Mouse (Mus musculus) left cerebral cortex, postnatal 36 days (tissue): ENCODE data around the gene Rnf167. TPM values are rescaled to one million over a fixed set of nuclear protein-coding genes. Genes with fewer than 3 reads are reported as not detected.
A peak's percentile ranks its signal among the peaks of the same experiment; 100 is the strongest.

Experiments
- DNase-seq, 2 experiments: peaks; one replicate each; pipeline ENCODE4 v3.0.0; 2021 to 2022; ENCODE audit warnings: low spot score in 2 of 2, mixed read lengths in 1 of 2
- intact Hi-C: fragments of 180-260 bp; cut with DNase I; formaldehyde crosslinking; loops from one replicate; pipeline ENCODE4 v1.15.1; 2025
- total RNA-seq, 2 experiments: library from RNA; stranded (reverse); gene quantifications; 2 replicates each; pipeline ENCODE4 v1.2.3; 2021

The Rnf167 gene
- total RNA-seq, 2 experiments from 2014 or later, result 78.6 to 87.8 TPM

DNA sequence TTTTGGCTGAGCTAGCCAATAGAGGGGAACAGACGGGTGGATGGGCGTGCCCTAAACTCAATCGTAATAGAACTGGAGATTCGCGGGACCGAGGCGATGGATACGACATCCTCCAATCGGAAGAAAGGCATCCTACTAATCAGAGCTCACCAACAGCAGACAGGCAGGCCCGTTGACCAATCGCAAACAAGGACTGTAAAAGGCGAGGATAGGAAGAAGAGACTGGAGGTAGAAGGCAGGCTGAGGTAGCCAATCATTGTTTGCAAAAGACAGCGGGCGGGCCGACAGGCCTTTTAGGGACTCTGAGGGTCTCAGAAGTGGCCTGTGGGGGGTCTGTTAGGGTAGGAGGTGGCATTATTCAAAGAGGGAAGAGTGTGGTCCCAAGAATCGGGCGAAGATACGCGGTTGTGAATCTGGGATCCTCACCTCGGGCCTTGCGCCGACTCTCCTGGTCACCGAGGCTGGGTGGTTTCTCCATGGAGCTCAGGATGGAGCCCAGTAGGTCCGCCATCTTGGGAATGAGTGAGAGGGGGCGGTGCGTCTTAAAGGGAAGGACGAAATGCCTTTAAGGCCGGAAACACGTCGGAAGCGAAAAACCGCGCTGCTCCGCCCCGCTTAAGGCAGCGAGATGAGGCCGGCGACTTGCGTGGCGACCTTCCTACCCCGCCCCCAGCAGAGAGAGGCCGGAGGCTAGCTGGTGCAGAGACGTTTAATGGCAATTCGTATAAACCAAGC is 21.9 kb downstream of the Rnf167 start, which contains the start of gene Spag7:
Spag7 (minus strand) TSS at position 646 of the 735 bp plus-strand sequence.
- intact Hi-C loops, result loop anchor here (1.0 to 2.0 kb wide), 2 partner anchors 14 to 18 kb away; partner anchors contain the start of gene Pfn1
- peak; percentile 96 to 98 for DNase-seq

DNA sequence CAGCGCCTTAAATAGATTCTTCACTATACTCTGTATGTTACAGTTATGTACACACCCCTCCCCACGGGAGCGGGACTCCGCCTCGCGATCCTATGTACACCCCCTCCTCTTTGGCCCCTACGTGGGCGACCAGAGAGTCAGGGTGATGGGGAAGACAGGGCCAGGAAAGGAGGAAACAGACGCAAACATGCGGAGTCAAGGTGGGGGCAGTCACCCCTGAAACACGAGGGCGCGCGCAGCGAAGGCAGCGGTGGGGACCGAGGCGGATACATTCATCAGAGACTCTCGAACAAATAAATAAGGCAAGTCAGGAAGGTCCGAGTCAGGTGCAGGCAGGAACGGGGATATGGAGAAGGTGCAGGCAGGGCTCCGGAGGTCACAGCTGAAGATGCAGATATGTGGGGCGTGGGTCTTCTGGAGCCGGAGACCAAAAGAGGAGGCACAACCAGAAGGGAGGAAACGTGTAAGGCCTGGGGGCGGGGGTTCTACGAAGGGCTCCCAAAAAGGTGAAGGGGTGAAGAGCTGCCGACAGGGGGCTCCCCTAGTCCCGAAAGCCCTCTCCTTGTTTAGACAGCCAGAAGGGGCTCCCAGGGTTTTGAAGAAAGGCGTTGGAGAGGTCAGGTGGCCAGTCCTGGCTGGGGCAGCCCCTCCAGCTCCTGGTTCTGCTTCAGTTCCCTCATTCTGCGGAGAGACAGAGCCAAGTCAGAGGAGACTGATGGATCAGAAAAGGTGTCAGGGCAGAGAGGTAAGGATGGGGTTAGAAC is 22.7 kb downstream of the Rnf167 start:
- DNase-seq, result peak; percentile 57 to 61
- intact Hi-C loops, result loop anchor here (1.0 to 2.0 kb wide), 2 partner anchors 15 to 18 kb away; partner anchors contain the start of gene Pfn1

DNA sequence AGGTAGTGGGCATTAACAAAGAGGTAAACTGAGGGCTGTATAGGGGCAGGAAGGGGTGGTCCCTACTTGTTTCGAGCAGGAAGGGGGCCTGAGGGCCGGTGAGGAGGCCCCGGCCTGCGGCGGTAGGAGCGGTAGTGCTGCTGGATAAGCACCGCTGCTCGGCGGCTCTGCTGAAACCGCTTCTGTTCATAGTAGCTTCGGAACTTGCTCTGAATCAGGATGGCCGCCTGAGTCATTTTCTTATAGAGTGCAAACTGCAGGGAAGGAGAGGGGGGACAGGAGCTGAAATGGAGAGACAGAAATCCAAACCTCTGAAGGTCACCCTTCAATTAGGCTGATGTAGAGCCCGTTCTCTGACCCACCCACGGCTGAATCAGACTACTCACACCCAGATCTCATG is 23.4 kb downstream of the Rnf167 start:
- intact Hi-C loops, result no loop called here
- no peak for DNase-seq

DNA sequence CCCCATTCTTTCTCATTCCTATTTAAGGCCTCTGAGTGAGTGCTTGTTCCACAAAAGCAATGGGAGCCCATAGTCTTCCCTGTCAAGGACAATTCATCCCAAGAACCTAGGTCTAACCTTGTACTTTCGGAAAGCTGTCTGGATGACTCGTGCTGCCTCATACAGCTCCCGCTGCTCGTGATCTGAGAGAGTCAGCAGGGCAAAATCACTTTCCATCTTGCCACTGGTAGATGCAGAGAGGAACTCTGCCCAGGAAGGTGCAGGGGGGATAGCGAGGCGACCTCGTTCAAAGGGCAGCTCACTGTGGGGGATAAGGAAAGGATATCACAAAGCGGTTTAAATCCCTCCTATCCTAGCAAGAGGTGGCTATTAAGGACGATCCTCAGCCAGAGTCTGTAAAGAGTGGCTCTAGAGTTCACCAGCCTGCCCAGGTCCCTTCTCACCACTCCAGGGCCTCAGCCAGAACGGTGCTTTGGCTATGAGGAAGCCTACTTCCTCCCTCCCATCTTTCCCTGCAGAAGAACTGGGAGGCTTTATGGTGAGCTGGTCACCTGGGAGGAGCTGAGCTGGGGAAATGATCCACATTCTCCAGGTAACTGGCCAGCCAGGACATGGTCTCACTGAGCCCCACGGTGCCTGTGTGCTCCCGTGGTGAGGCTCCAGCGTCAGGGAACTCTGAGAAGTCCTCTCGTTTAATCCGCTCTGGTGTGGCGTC is 24.5 kb downstream of the Rnf167 start:
- intact Hi-C loops, result no loop called here
- no peak for DNase-seq

DNA sequence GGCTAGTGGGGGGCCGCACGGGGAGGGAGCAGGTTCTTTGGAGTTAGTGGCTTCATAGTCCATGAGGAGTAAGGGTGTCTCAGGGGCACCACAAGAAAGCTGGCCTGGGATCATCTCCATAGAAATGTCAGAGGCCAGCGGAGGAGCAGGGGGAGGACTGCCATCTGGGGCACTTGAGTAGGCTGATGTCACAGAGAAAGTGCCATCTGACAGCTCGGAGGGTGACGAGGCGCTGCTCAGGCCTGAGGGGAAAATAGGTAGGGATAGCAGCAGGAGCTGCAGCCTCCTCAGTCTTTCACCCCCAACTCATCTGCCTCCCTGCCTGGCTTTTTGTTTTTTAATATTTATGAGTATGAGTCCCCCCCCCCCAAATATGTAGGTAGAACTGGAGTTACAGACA is 27.0 kb downstream of the Rnf167 start:
- no peak for DNase-seq
- intact Hi-C loops, result no loop called here

DNA sequence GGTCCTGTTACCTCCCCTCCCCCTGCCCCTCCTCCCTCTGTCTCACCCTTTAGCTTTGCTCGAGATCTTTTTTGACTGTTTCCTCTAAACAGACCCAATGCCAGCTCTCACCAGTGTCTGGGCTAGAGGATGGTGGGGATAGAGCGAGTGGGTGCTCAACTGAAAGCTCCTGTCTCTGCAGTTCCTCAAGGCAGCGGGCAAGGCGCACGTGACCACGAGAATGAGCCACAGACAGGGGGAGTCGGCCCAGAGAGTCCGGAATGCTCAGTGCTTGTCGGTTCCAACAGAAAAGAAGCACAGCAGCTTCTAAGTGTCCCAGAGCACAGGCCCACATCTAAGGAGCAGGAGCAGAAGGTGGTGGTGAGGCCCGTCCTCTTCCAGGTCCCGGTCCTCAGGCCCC is 27.5 kb downstream of the Rnf167 start:
- intact Hi-C loops, result no loop called here
- DNase-seq, result no peak

DNA sequence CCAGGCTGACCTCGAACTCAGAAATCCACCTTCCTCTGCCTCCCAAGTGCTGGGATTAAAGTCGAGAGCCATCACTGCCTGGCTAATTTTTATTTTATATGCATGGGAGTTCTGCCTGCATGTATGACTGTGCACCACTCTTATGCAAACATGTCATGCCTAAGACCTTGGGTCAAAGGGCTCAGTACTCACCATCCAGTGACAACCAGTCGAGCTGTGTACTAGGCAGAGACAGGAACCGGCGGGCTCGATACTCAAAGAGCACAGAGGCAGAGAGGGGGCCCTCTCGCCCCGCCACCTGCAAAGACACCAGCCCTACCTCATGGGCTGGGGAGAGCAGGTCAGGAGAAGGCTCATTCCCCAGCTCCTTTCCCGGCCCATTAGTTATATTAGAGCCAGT is 31.1 kb downstream of the Rnf167 start:
- intact Hi-C loops, result no loop called here
- DNase-seq, result no peak

DNA sequence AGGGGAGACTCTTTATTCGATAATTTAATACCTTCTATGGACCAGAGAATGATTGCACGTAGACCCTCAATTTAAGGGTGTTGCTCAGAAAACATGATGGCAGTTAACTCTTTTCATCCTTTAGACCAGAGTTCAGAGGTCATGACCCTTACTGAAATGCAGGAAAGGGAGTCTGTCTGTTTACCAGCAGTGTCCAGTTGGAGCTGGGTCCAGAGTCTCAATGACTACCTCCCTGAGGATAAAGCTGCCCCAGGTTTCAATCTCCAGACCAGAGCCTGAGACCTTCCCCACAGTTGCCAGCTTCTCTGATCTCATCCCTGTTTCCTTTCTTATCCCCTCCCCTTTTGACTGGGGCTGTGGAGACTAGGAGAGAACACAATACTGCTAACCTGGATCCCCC is 31.5 kb downstream of the Rnf167 start:
- intact Hi-C loops, result no loop called here

DNA sequence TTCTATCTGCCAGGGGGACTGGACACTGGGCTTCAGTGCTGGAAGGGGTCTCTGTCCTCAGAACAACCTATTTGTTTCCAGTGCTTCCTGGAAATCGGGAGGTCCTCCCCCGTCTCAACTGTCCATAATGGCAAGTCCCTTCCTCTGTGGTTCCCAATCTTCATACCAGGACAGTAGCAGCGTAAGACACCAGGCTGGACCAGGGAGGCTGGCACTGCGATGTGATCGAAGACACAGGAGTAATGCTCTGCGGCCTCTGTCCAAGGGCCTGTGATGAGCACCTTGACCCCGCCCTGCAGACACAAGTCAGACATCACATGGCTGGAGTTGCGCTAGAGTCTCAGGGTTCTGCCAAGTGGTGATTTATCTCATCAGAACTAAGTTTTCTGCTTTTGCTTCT is 32.3 kb downstream of the Rnf167 start:
- DNase-seq, result no peak
- intact Hi-C loops, result no loop called here

More for the DNA sequence above, 31.5 kb downstream of the Rnf167 start:
- no peak for DNase-seq

DNA sequence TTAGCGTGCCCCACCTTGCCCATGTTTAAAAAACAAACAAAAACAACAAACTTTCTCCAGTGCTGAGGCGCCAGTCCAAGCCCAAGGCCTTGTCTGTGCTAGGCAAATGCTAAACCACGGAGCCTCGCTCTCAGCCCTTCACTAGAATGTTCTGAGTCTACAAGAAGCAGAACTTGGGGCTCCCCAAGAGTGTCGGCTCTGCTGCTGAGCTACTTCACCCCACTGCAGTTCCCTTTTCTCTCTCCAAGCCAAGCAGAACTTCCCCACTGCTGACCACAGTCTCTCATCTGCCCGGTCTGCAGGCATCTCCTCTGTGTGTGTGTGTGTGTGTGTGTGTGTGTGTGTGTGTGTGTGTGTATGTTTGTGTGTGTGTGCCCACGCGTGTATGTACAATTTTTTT is 32.9 kb downstream of the Rnf167 start:
- intact Hi-C loops, result no loop called here
- no peak for DNase-seq

DNA sequence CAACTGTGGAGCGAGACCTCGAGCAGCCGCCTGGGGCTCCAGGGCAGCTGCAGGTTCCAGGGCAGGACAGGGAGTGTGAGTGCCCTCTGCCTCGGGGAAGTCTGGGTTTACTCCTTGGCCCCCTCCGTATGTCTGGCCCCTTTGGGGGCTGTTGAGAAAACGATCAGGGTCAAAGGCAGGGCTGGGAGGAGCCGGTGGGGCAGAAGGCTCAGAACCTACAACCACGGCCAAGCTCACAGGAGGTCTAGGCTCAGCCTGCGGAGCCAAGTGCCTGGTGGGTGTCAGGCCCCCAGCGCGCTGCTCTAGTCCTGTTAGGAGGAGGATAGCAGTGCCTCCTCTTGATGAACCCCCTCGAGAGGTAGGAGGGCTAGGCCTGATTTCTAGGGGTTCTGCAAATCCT is 34.1 kb downstream of the Rnf167 start:
- intact Hi-C loops, result no loop called here
- no peak for DNase-seq

DNA sequence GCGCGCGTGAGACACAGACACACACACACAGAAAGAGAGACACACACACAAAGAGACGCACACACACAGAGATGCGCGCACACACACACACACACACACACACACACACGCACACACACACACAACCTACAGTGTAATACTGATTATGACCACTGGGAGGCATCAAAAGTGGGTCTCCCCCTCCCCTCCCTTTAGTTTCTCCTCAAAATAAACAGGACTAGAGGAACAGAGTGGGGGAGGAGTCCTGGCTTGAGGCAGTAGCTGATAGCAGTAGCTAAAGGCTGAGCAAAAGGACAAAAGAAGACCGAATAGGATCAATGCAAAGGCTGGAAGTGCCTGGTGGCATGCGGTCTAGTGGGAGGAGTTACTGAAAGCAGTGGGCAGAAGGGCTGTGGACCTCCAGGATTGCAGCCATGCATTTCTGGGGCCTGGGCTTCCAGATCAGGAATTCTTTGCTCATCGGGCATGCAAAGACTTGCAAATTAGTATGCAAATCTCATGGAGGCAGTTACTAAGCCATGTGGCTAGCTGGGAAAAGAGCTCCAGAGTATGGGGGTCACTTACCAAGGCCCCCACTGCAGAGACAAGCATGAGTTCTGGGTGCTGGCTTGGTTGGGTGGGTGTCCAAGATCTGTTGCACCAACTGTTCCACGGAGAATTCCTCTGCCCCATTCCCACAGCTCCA is 35.0 kb downstream of the Rnf167 start:
- intact Hi-C loops, result no loop called here
- DNase-seq, result no peak

DNA sequence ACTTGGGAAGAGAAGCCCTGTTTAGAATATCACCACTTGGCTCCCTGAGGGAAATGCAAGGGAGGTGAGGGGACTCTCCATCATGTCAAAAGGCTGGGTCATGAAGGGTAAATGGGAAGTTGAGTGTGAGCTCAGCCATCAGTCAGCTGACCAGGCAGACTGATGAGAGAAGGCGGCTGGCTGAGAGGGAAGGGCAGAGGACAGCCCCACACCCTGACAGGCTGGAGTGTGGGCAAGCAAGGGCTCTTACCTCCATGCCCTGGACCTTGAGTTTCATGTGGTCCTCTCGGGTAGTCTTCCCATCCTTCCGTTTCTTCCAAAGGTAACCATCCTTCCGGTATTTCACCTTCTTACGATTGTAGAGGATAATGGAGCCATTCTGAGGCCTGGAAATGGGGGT is 36.6 kb downstream of the Rnf167 start:
- intact Hi-C loops, result no loop called here
- DNase-seq, result no peak

DNA sequence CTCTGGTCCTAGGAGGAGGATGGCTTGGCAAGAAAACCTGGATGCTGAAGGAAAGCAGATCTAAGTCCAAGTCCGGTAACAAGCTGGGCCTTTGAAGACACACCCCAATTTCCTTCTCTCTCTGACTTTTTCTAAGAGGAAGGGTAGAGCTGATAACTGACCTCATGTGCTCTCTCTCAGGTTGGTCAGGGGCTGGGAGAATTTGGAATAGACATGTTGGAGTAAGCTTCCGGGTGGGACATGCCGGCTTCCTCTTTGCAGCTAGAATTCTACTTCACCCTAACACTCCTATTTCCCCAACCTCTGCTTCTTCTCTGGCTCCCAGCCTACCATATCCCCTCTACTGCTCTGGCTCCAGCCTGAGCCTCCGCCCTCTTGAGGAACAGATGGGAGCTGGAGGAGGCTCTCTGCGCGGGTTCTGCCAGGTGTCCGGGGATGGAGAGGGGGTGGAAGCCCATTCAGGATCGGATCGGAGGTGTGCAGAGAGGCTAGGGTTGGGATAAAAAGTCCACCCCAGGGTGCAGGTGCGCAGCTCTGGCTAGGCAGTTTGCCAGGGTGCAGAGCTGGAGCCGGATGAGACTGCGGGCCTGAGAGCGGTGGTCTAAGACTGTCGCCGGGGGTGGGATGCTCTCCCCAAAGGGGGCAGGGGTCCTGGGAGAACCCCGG is 40.0 kb downstream of the Rnf167 start:
- DNase-seq, result peak; percentile 64 to 80
- intact Hi-C loops, result loop anchor here (1.0 to 5.0 kb wide), 3 partner anchors 14 to 70 kb away; partner anchors contain the start of genes Inca1, Kif1c and Spag7

DNA sequence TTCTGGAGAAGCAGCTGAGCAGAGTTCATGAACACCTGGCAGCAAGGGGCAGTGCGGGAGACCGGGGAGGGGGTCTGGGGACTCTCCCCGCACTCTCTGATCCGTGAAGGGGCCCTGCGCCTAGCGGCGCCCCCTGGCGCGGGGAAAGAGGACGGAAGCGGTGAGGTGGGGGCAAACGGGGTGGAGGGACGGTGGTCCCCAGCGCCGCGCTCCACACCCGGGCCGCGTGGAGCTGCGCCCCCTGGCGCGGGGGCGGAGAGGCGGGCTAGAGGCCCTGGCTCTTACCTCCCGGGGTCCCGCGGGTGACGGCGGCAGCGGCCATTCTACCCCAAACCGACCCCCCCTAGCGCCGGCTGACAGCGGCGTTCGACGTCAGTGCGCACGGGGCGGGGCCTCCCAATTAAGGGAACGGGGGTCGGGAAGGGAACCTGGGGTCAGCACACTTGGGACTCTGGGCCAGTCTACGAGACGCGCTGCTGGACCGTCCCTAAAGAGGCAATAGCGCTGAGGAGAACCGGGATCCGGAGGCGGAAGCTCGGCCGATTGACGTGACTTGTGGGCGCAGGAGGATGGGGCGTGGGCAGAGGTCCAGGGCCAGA is 40.7 kb downstream of the Rnf167 start, which contains the start of gene Camta2:
Camta2 (minus strand) TSS at position 505 of the 599 bp plus-strand sequence.
- peak; percentile 87 for DNase-seq
- intact Hi-C loops, result loop anchor here (1.0 to 5.0 kb wide), 3 partner anchors 13 to 70 kb away; partner anchors contain the start of genes Inca1, Kif1c and Spag7

DNA sequence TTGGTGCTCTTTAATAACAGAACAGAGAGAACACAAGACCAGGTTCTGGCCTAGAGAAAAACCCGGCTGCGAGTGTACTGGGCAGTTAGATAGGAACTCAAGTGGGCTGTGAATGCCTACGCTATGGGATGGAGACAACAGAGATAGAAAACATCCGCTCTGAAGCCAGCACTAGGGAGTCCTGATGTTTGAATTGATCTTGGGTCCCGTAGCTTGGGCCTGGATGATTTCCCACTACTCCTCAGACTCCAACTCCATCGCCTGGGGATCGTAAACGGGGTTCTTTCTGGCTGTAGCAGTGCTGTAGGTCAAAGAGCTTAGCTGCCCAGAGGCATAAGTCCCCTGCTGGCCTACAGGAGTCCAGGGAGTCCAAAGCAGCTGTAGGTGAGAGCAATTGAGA is 41.3 kb downstream of the Rnf167 start:
- intact Hi-C loops, result loop anchor here (5.0 kb wide), 1 partner anchor 69 kb away; no protein-coding TSS in a partner anchor
- DNase-seq, result no peak

DNA sequence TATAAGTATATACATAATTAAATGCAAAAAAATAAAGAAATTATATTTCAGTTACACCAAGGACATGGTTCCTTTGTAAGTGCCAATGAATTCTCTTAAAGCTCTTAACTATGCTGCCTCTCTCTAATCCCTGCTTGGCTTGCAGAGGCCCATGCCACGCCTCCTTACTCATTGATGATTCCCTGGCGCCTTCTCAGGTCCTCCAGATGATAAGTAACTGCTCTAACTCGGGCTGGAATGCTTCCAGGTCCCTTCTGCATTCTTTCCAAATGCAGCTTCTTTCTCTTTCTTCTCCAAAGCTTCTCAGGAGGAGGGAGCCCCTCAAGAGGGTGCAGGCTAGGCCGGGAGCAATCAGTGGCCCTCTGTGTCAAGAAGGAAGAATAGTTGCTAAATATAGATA is 42.5 kb downstream of the Rnf167 start:
- no peak for DNase-seq
- intact Hi-C loops, result loop anchor here (5.0 kb wide), 1 partner anchor 68 kb away; no protein-coding TSS in a partner anchor

DNA sequence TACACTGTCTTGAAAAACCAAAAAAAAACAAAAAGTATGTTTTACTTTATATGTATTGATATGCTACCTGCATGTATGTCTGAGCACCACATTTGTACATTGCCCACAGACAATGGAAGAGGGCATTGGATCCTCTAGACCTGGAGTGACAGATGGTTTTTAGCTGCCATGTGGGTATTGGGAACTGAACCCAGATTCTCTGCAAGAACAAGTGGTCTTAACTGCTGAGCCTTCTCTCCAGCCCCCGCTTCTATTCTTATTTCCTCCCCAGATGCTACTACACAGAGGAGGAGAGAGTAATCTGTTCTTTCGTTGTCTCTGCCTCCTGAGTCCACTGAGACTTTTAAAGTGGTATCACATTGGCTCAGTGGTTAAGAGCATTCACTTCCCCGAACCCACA is 46.5 kb downstream of the Rnf167 start:
- intact Hi-C loops, result no loop called here
- DNase-seq, result no peak
